Mouse (Mus musculus): ENCODE results near the gene Atic.

The Atic gene

GRCm38 (mm10) chr1:71595365-71595764 lies 38.4 kb downstream of the Atic start:
- DNase-seq, result no peak

GRCm38 (mm10) chr1:71605751-71606150 lies 48.8 kb downstream of the Atic start:
- no peak for DNase-seq

- no peak for DNase-seq
These were observed 49.8 kb downstream of the Atic start for GRCm38 (mm10) chr1:71606600-71607325.

- no peak for DNase-seq
These were observed 52.3 kb downstream of the Atic start for GRCm38 (mm10) chr1:71609057-71609775.

GRCm38 (mm10) chr1:71609916-71610315 lies 53.0 kb downstream of the Atic start:
- no peak for DNase-seq

GRCm38 (mm10) chr1:71612256-71612655 lies 55.3 kb downstream of the Atic start:
- DNase-seq, result no peak

- no peak for DNase-seq
These were observed 57.7 kb downstream of the Atic start for GRCm38 (mm10) chr1:71614545-71615246.

- no peak for DNase-seq
These were observed 64.6 kb downstream of the Atic start for GRCm38 (mm10) chr1:71621526-71621925.

- no peak for DNase-seq
These were observed 66.7 kb downstream of the Atic start for GRCm38 (mm10) chr1:71623625-71624024.
